Mouse (Mus musculus) G1E (cell line): Measurements from ENCODE around the gene Aldh1b1. TPM values are rescaled to one million over a fixed set of nuclear protein-coding genes. Genes with fewer than 3 reads are reported as not detected.

ENCODE experiments used
- ATAC-seq: 2 replicates; pipeline ENCODE4 v1.8.0; 2016; ENCODE audit warnings: mild to moderate bottlenecking; ENCODE audit not compliant: insufficient number of reproducible peaks, poor library complexity, low FRiP score, severe bottlenecking; ENCODE audit errors: extremely low read depth
- DNase-seq: peaks from one replicate; pipeline ENCODE4 v3.0.0; 2012; ENCODE audit warnings: low spot score
- H3K27me3 ChIP-seq: 2 replicates; pipeline ENCODE4 v1.6.1; 2012; ENCODE audit warnings: mild to moderate bottlenecking, low read length, inconsistent platforms; ENCODE audit not compliant: insufficient read depth
- H3K36me3 ChIP-seq: replicated peaks from 2 replicates; pipeline ENCODE3; 2012; ENCODE audit warnings: mild to moderate bottlenecking, inconsistent platforms
- H3K4me1 ChIP-seq: 2 replicates; pipeline ENCODE4 v1.6.1; 2012; ENCODE audit warnings: low read depth, low read length, inconsistent platforms, mixed read lengths; ENCODE audit not compliant: insufficient read depth
- H3K4me3 ChIP-seq: 2 replicates; pipeline ENCODE4 v1.5.1; 2012; ENCODE audit warnings: low read depth, mild to moderate bottlenecking, inconsistent platforms, low read length, moderate library complexity, mixed read lengths
- H3K9me3 ChIP-seq: replicated peaks from 2 replicates; pipeline ENCODE4 v1.6.1; 2012; ENCODE audit warnings: inconsistent platforms
- CTCF ChIP-seq: IDR thresholded peaks from 2 replicates; pipeline ENCODE4 v1.5.1; 2012; ENCODE audit warnings: low read depth, low read length, inconsistent platforms, mixed read lengths
- GATA1 ChIP-seq: IDR thresholded peaks from 2 replicates; pipeline ENCODE4 v1.6.1; 2012; ENCODE audit warnings: borderline replicate concordance, low read length, inconsistent platforms, mixed read lengths
- GATA2 ChIP-seq: IDR thresholded peaks from 2 replicates; pipeline ENCODE4 v1.6.1; 2012; ENCODE audit warnings: low read depth, low read length, inconsistent platforms, borderline replicate concordance
- POLR2AphosphoS5 ChIP-seq: IDR thresholded peaks from 2 replicates; pipeline ENCODE4 v1.6.1; 2012; ENCODE audit warnings: low read depth, low read length, inconsistent platforms; ENCODE audit not compliant: insufficient replicate concordance
- TAL1 ChIP-seq: conservative IDR thresholded peaks from 2 replicates; pipeline ENCODE4 v1.6.1; 2012; ENCODE audit warnings: low read depth, low read length, inconsistent platforms, mixed read lengths
- polyA plus RNA-seq: library from polyadenylated mRNA; stranded (reverse); fragments of >175 nt; gene quantifications from 2 replicates; pipeline ENCODE4 v1.2.3, GENCODE M21; 2012
- total RNA-seq, 2 experiments: library from RNA; stranded (forward) in 1 of 2; stranded (reverse) in 1 of 2; fragments of 200-1000 nt in 1 of 2; fragments of >200 nt in 1 of 2; fragmentation: Nextera tagmentation in 1 of 2; gene quantifications; 2 replicates each; pipeline ENCODE4 v1.2.3; 2014 to 2017

Aldh1b1 gene
- total and polyA plus RNA-seq, 3 experiments = 0.66 TPM; not detected in 2

- Histone ChIP-seq H3K27me3 (peaks cover 9% of the 10 kb centered on the region; the same call in 1 of the 2 replicates), H3K36me3 (no peaks in the 10 kb centered on the region), H3K9me3 (no peaks in the 10 kb centered on the region), H3K4me1 (no peaks in the 10 kb centered on the region), H3K4me3 (no peak overlapping the region)
- DNase-seq (no peak), ATAC-seq (no peak)
- TF ChIP-seq POLR2AphosphoS5 (no peak), GATA2 (no peak), GATA1 (no peak), CTCF (no peak), TAL1 (no peak)
Measured at GRCm38 (mm10) chr4:45829907-45830759, 31.3 kb downstream of the Aldh1b1 start.

- Histone ChIP-seq H3K4me3 (no peak overlapping the region), H3K9me3 (no peaks in the 10 kb centered on the region), H3K36me3 (no peaks in the 10 kb centered on the region), H3K4me1 (no peaks in the 10 kb centered on the region), H3K27me3 (peaks cover 4% of the 10 kb centered on the region; the same call in 1 of the 2 replicates)
- TF ChIP-seq POLR2AphosphoS5 = no peak
- no peak for TF ChIP-seq GATA2
- TF ChIP-seq GATA1 = no peak
- TF ChIP-seq TAL1 = no peak
- no peak for TF ChIP-seq CTCF
- DNase-seq (no peak), ATAC-seq (no peak)
Measured at GRCm38 (mm10) chr4:45831996-45832395, 33.2 kb downstream of the Aldh1b1 start.

GRCm38 (mm10) chr4:45833461-45833860 is 34.6 kb downstream of the Aldh1b1 start:
- Histone ChIP-seq H3K27me3 (peaks cover 4% of the 10 kb centered on the region; the same call in 1 of the 2 replicates), H3K4me3 (no peak overlapping the region), H3K4me1 (no peaks in the 10 kb centered on the region), H3K9me3 (no peaks in the 10 kb centered on the region), H3K36me3 (no peaks in the 10 kb centered on the region)
- DNase-seq = no peak
- TF ChIP-seq GATA2 (no peak), TAL1 (no peak), GATA1 (no peak), POLR2AphosphoS5 (no peak), CTCF (no peak)
- ATAC-seq = no peak

DNA sequence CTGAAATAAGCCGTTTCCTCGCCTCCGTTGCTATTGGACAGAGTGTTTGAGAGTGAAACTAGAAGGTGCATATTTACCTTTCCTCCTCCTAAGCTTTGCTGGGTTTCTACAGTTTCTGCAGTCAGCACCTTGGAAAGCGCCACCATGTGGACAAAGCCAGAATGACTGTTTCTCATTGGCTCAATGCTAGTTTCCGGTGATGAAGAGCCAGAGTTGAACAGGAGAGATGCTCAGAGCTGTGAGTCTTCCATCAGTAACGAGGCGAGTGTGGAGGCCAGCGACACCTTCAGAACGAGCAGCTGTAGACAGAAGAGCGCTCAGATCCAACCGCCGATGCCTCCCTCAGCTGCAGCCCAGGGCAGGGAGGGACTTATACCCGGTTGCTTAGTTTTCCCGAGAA is 45.5 kb downstream of the Aldh1b1 start:
- no peaks in the 10 kb centered on the region for H3K4me1 ChIP-seq
- no peak for ATAC-seq
- TF ChIP-seq POLR2AphosphoS5 (no peak), CTCF (peak; percentile 44; the same call in 1 of the 2 replicates)
- no peaks in the 10 kb centered on the region for H3K9me3 ChIP-seq
- H3K4me3 ChIP-seq = no peak overlapping the region
- peak; percentile 22 for DNase-seq
- no peaks in the 10 kb centered on the region for H3K36me3 ChIP-seq
- H3K27me3 ChIP-seq = no peaks in the 10 kb centered on the region

DNA sequence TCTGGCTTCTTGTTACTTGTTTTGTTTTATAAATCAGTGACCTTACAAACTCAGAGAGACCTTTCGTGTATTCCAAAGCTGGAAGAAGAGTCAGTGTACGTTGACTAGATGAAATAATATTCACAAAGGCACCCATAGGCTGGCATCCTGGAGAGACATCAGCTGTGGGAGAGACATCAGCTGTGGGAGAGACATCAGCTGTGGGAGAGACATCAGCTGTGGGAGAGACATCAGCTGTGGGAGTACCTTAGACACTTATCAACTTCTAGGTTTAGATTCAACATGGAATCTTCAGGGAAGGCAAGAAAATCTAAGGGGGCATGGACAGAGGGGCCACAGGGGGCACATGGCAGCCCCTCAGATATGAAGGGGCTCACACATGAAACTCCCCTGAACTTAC is 47.4 kb downstream of the Aldh1b1 start:
- no peaks in the 10 kb centered on the region for H3K36me3 ChIP-seq
- no peak for ATAC-seq
- no peaks in the 10 kb centered on the region for H3K9me3 ChIP-seq
- H3K4me3 ChIP-seq = no peak overlapping the region
- H3K4me1 ChIP-seq = no peaks in the 10 kb centered on the region
- peaks cover 5% of the 10 kb centered on the region for H3K27me3 ChIP-seq
- no peak for DNase-seq
- TF ChIP-seq CTCF (no peak), POLR2AphosphoS5 (no peak), GATA1 (no peak), TAL1 (no peak), GATA2 (no peak)

GRCm38 (mm10) chr4:45848109-45848824 is 49.4 kb downstream of the Aldh1b1 start, which contains the start of gene Stra6l:
Stra6l (plus strand) TSS chr4:45848664.
- TF ChIP-seq TAL1 = no peak
- no peak for TF ChIP-seq GATA1
- TF ChIP-seq CTCF = no peak
- no peak for TF ChIP-seq POLR2AphosphoS5
- TF ChIP-seq GATA2 = no peak
- no peak for ATAC-seq
- Histone ChIP-seq H3K36me3 (no peaks in the 10 kb centered on the region), H3K9me3 (no peaks in the 10 kb centered on the region), H3K4me3 (no peak within 1 kb of the TSS), H3K27me3 (peaks cover 5% of the 10 kb centered on the region), H3K4me1 (no peaks in the 10 kb centered on the region)
- no peak for DNase-seq
